Mouse (Mus musculus): ENCODE measurements around the gene Sarm1. TPM values are rescaled to one million over a fixed set of nuclear protein-coding genes. Genes with fewer than 3 reads are reported as not detected.

Gene Sarm1
- total and polyA plus RNA-seq, 3 experiments, result 0.50 to 1.1 (median 0.55) TPM

- TF ChIP-seq NRF1 (IDR thresholded peaks at IDR 0.05; ENCODE audit: low read depth, low read length) (no peak), UBTF (IDR thresholded peaks at IDR 0.05; ENCODE audit: low read depth, low read length) (no peak), ZNF384 (IDR thresholded peaks at IDR 0.05; ENCODE audit: low read depth, low read length) (no peak), POLR2A (IDR thresholded peaks at IDR 0.05; ENCODE audit: low read depth, low read length) (no peak), USF2 (conservative IDR thresholded peaks at IDR 0.05; ENCODE audit: low read depth, low read length) (no peak), CHD2 (IDR thresholded peaks at IDR 0.05; ENCODE audit: low read length) (no peak), ZKSCAN1 (IDR thresholded peaks at IDR 0.05; ENCODE audit: borderline replicate concordance, low read depth, low read length) (no peak), ZC3H11A (IDR thresholded peaks at IDR 0.05; ENCODE audit: low read depth, low read length) (no peak), JUND (conservative IDR thresholded peaks at IDR 0.05; ENCODE audit: low read depth, low read length) (no peak), TCF12 (IDR thresholded peaks at IDR 0.05; ENCODE audit: low read depth, low read length) (no peak), HCFC1 (IDR thresholded peaks at IDR 0.05; ENCODE audit: low read depth, low read length) (no peak), IRF4 (IDR thresholded peaks at IDR 0.05; ENCODE audit: low read depth, low read length) (no peak), GABPA (IDR thresholded peaks at IDR 0.05; ENCODE audit: insufficient replicate concordance, low read depth, low read length) (no peak), SMC3 (IDR thresholded peaks at IDR 0.05; ENCODE audit: low read depth, low read length) (no peak), ZMIZ1 (IDR thresholded peaks at IDR 0.05; ENCODE audit: low read depth, low read length) (no peak)
- Histone ChIP-seq H3K4me2 (ENCODE audit: insufficient read depth, low read depth, poor library complexity, severe bottlenecking) (no peak overlapping the region), H3K4me3 (replicated peaks in 1 of 3; ENCODE audit: low read depth in 2 of 3, low read length in 2 of 3, poor library complexity in 1 of 3) (no peak overlapping the region), H3K27me3 (replicated peaks) (no peaks in the 10 kb centered on the region), H3K9me3 (replicated peaks; ENCODE audit: low read length) (no peaks in the 10 kb centered on the region), H3K79me2 (replicated peaks; ENCODE audit: control insufficient read depth, extremely low read depth, insufficient read depth, poor library complexity, severe bottlenecking) (0 out of 2 replicates have a peak, but pooled peaks cover 1% of the 10 kb centered on the region), H3K27ac (ENCODE audit: insufficient read depth, low read depth) (no peak overlapping the region), H3K36me3 (replicated peaks in 1 of 2; ENCODE audit: control insufficient read depth in 1 of 2, insufficient read depth in 1 of 2, low read length in 1 of 2) (peaks cover 93 to 100% of the 10 kb centered on the region in 2 experiments), H3K9ac (ENCODE audit: insufficient read depth, low read depth) (no peak overlapping the region), H3K4me1 (ENCODE audit: control insufficient read depth in 1 of 2, insufficient read depth in 2 of 2) (peaks cover under 1 to 14% of the 10 kb centered on the region in 2 experiments; a peak in 2 of 4 replicates)
- dilution Hi-C loops (cut with MboI; ENCODE audit: extremely low pct_ligation_motif_present, extremely low pct_unique_long_range_greater_than_20kb, low sequenced_read_pairs), result no loop called here
- no peak for DNase-seq (ENCODE audit: extremely low read depth)
- in situ Hi-C loops (cut with MboI; ENCODE audit: low pct_ligation_motif_present, low pct_unique_long_range_greater_than_20kb, low sequenced_read_pairs), result no loop called here
Observed at GRCm38 (mm10) chr11:78524838-78525237, 27.3 kb upstream of the Sarm1 start.

- no peak overlapping the region for H3K9ac ChIP-seq (ENCODE audit: insufficient read depth, low read depth)
- H3K27me3 ChIP-seq (replicated peaks), result no peaks in the 10 kb centered on the region
- TF ChIP-seq TBP (conservative IDR thresholded peaks at IDR 0.05; ENCODE audit: low read depth, low read length) (no peak), CHD1 (IDR thresholded peaks at IDR 0.05; ENCODE audit: low read depth, low read length) (no peak), MAZ (IDR thresholded peaks at IDR 0.05; ENCODE audit: low read depth, low read length) (no peak), MXI1 (IDR thresholded peaks at IDR 0.05; ENCODE audit: low read depth, low read length) (no peak), RAD21 (IDR thresholded peaks at IDR 0.05; ENCODE audit: low read depth, low read length) (no peak), EP300 (IDR thresholded peaks at IDR 0.05; ENCODE audit: low read length) (no peak), USF2 (conservative IDR thresholded peaks at IDR 0.05; ENCODE audit: low read depth, low read length) (no peak), POLR2A (IDR thresholded peaks at IDR 0.05; ENCODE audit: low read depth, low read length) (no peak), SMC3 (IDR thresholded peaks at IDR 0.05; ENCODE audit: low read depth, low read length) (no peak), CHD2 (IDR thresholded peaks at IDR 0.05; ENCODE audit: low read length) (no peak)
- dilution Hi-C loops (cut with MboI; ENCODE audit: extremely low pct_ligation_motif_present, extremely low pct_unique_long_range_greater_than_20kb, low sequenced_read_pairs), result no loop called here
- H3K4me2 ChIP-seq (ENCODE audit: insufficient read depth, low read depth, poor library complexity, severe bottlenecking), result no peak overlapping the region
- no peak overlapping the region for H3K4me3 ChIP-seq (replicated peaks in 1 of 3; ENCODE audit: low read depth in 2 of 3, low read length in 2 of 3, poor library complexity in 1 of 3)
- H3K27ac ChIP-seq (ENCODE audit: insufficient read depth, low read depth), result no peak overlapping the region
- DNase-seq (ENCODE audit: extremely low read depth), result no peak
- peaks cover 91 to 100% of the 10 kb centered on the region in 2 experiments for H3K36me3 ChIP-seq (replicated peaks in 1 of 2; ENCODE audit: control insufficient read depth in 1 of 2, insufficient read depth in 1 of 2, low read length in 1 of 2)
- H3K79me2 ChIP-seq (replicated peaks; ENCODE audit: control insufficient read depth, extremely low read depth, insufficient read depth, poor library complexity, severe bottlenecking), result no peaks in the 10 kb centered on the region
- peaks cover 0 to 7% of the 10 kb centered on the region in 2 experiments; a peak in 2 of 4 replicates for H3K4me1 ChIP-seq (ENCODE audit: control insufficient read depth in 1 of 2, insufficient read depth in 2 of 2)
- in situ Hi-C loops (cut with MboI; ENCODE audit: low pct_ligation_motif_present, low pct_unique_long_range_greater_than_20kb, low sequenced_read_pairs), result no loop called here
- H3K9me3 ChIP-seq (replicated peaks; ENCODE audit: low read length), result no peaks in the 10 kb centered on the region
Observed at GRCm38 (mm10) chr11:78523241-78523955, 25.8 kb upstream of the Sarm1 start.

All from CH12.LX (cell line).